Mouse (Mus musculus) large intestine, adult 2 months (tissue): ENCODE measurements at regions not wholly inside any gene's neighbourhood (a gene's known extent, or its start where the extent isn't known, plus 50 kb on each side); places are given as distances from the start of the nearest gene placed in this dataset.

Source experiments
- DNase-seq: peaks from one replicate; pipeline ENCODE4 v3.0.0-alpha.2; 2012; ENCODE audit warnings: low read depth, low spot score
- WGBS: fragments of 180-500 bp; shearing (Covaris S2); methylation state at CpG from one replicate; pipeline ENCODE4 v1.1.7; 2018; 5-methylcytosine and 5-hydroxymethylcytosine counted together

GRCm38 (mm10) chr12:58743800-58744199, 268.0 kb downstream of the Sec23a start:
- no peak for DNase-seq
- 63% methylated on average over 1 of the region's 1 CpGs for WGBS

GRCm38 (mm10) chr12:58728094-58728493, 283.7 kb downstream of the Sec23a start:
- 36% methylated on average over 1 of the region's 1 CpGs for WGBS
- DNase-seq, result no peak

- DNase-seq, result no peak
- WGBS, result 85% methylated on average over 2 of the region's 2 CpGs
These were observed 284.3 kb downstream of the Sec23a start for GRCm38 (mm10) chr12:58727547-58727946.

- 67% methylated on average over 6 of the region's 6 CpGs for WGBS
These were observed 293.9 kb downstream of the Sec23a start for GRCm38 (mm10) chr12:58717908-58718307.

GRCm38 (mm10) chr12:58714207-58714606, 297.6 kb downstream of the Sec23a start:
- no peak for DNase-seq
- WGBS, result 91% methylated on average over 1 of the region's 1 CpGs

More at GRCm38 (mm10) chr12:58717908-58718307, 293.9 kb downstream of the Sec23a start:
- no peak for DNase-seq

GRCm38 (mm10) chr12:58695680-58696079, 316.1 kb downstream of the Sec23a start:
- WGBS, result 87% methylated on average over 5 of the region's 5 CpGs
- DNase-seq, result no peak

GRCm38 (mm10) chr12:58669914-58670635, 341.7 kb downstream of the Sec23a start:
- 80% methylated on average over 3 of the region's 3 CpGs for WGBS

GRCm38 (mm10) chr12:58654530-58655056, 357.2 kb downstream of the Sec23a start:
- 89% methylated on average over 2 of the region's 2 CpGs for WGBS
- DNase-seq, result no peak

More at GRCm38 (mm10) chr12:58669914-58670635, 341.7 kb downstream of the Sec23a start:
- no peak for DNase-seq

- no peak for DNase-seq
- WGBS, result 69% methylated on average over 6 of the region's 6 CpGs
These were observed 358.1 kb downstream of the Sec23a start for GRCm38 (mm10) chr12:58653751-58654150.

- DNase-seq, result no peak
- WGBS, result 73% methylated on average over 6 of the region's 6 CpGs
These were observed 358.6 kb downstream of the Sec23a start for GRCm38 (mm10) chr12:58653222-58653621.

- 94% methylated on average over 4 of the region's 4 CpGs for WGBS
- DNase-seq, result no peak
These were observed 359.1 kb downstream of the Sec23a start for GRCm38 (mm10) chr12:58652701-58653100.

- WGBS, result 15% methylated on average over 4 of the region's 4 CpGs
- DNase-seq, result no peak
These were observed 363.5 kb downstream of the Sec23a start for GRCm38 (mm10) chr12:58648322-58648721.

GRCm38 (mm10) chr12:58643843-58644242, 368.0 kb downstream of the Sec23a start:
- WGBS, result 75% methylated on average over 3 of the region's 3 CpGs

GRCm38 (mm10) chr12:58639478-58639877, 370.4 kb upstream of the Clec14a start:
- 73% methylated on average over 1 of the region's 1 CpGs for WGBS
- no peak for DNase-seq

More at GRCm38 (mm10) chr12:58643843-58644242, 368.0 kb downstream of the Sec23a start:
- DNase-seq, result no peak

GRCm38 (mm10) chr12:58638260-58638659, 369.2 kb upstream of the Clec14a start:
- DNase-seq, result peak; percentile 25
- 49% methylated on average over 3 of the region's 3 CpGs for WGBS

- 94% methylated on average over 3 of the region's 3 CpGs for WGBS
These were observed 363.4 kb upstream of the Clec14a start for GRCm38 (mm10) chr12:58632529-58632928.

GRCm38 (mm10) chr12:58628817-58629216, 359.7 kb upstream of the Clec14a start:
- 81% methylated on average over 5 of the region's 5 CpGs for WGBS
- DNase-seq, result no peak

More at GRCm38 (mm10) chr12:58632529-58632928, 363.4 kb upstream of the Clec14a start:
- no peak for DNase-seq

GRCm38 (mm10) chr12:58625144-58625543, 356.1 kb upstream of the Clec14a start:
- WGBS, result 25% methylated on average over 2 of the region's 2 CpGs
- DNase-seq, result peak; percentile 33

GRCm38 (mm10) chr12:58619508-58620310, 350.6 kb upstream of the Clec14a start:
- no peak for DNase-seq
- WGBS, result 91% methylated on average over 7 of the region's 7 CpGs

GRCm38 (mm10) chr12:58594781-58595180, 325.7 kb upstream of the Clec14a start:
- no peak for DNase-seq
- 93% methylated on average over 9 of the region's 9 CpGs for WGBS
